Mouse (Mus musculus): ENCODE measurements around the gene Ccdc92. TPM values are rescaled to one million over a fixed set of nuclear protein-coding genes. Genes with fewer than 3 reads are reported as not detected.
A peak's percentile ranks its signal among the peaks of the same experiment; 100 is the strongest.

Gene Ccdc92
- polyA plus RNA-seq, 2 experiments = 0.14 to 0.38 TPM

- Histone ChIP-seq H3K4me3 (ENCODE audit: insufficient read depth in 1 of 2, low read depth in 2 of 2, low read length in 2 of 2) (no peak overlapping the region), H3K36me3 (replicated peaks; ENCODE audit: control insufficient read depth, insufficient read depth, low read depth) (no peaks in the 10 kb centered on the region), H3K9me3 (ENCODE audit: control insufficient read depth, low read length) (no peaks in the 10 kb centered on the region), H3K4me1 (replicated peaks; ENCODE audit: control insufficient read depth in 2 of 2, insufficient read depth in 2 of 2, low read length in 1 of 2) (peaks cover 5 to 8% of the 10 kb centered on the region in 2 experiments), H3K27ac (no peak overlapping the region), H3K27me3 (ENCODE audit: control insufficient read depth, insufficient read depth, low read length) (peaks cover 40% of the 10 kb centered on the region), H3K4me2 (ENCODE audit: low read depth) (no peak overlapping the region), H3K9ac (replicated peaks) (no peak overlapping the region)
- DNase-seq (ENCODE audit: low read depth in 3 of 3, low spot score in 3 of 3) (no peak), ATAC-seq (ENCODE audit: insufficient read depth) (no peak)
- 8% methylated on average over 5 of the region's 5 CpGs for WGBS (ENCODE audit: insufficient replicate concordance)
- TF ChIP-seq CTCF (IDR thresholded peaks at IDR 0.05; ENCODE audit: low read depth) (peak; percentile 56), EP300 (IDR thresholded peaks at IDR 0.05; ENCODE audit: low read depth) (no peak)
Measured at GRCm38 (mm10) chr5:124860013-124860412, 2.2 kb downstream of the Ccdc92 start.

- Histone ChIP-seq H3K4me1 (replicated peaks; ENCODE audit: control insufficient read depth in 2 of 2, insufficient read depth in 2 of 2, low read length in 1 of 2) (no peaks in the 10 kb centered on the region), H3K9me3 (ENCODE audit: control insufficient read depth, low read length) (no peaks in the 10 kb centered on the region), H3K9ac (replicated peaks) (no peak overlapping the region), H3K27ac (no peak overlapping the region), H3K4me3 (ENCODE audit: insufficient read depth in 1 of 2, low read depth in 2 of 2, low read length in 2 of 2) (no peak overlapping the region), H3K4me2 (ENCODE audit: low read depth) (no peak overlapping the region), H3K36me3 (replicated peaks; ENCODE audit: control insufficient read depth, insufficient read depth, low read depth) (no peaks in the 10 kb centered on the region), H3K27me3 (ENCODE audit: control insufficient read depth, insufficient read depth, low read length) (peaks cover 6% of the 10 kb centered on the region)
- ATAC-seq (ENCODE audit: insufficient read depth) = no peak
- WGBS (ENCODE audit: insufficient replicate concordance) = 41% methylated on average over 4 of the region's 4 CpGs
- TF ChIP-seq CTCF (IDR thresholded peaks at IDR 0.05; ENCODE audit: low read depth) (no peak), EP300 (IDR thresholded peaks at IDR 0.05; ENCODE audit: low read depth) (no peak)
- no peak for DNase-seq (ENCODE audit: low read depth in 3 of 3, low spot score in 3 of 3)
Measured at GRCm38 (mm10) chr5:124854202-124854601, 8.0 kb downstream of the Ccdc92 start.

- H3K9me3 ChIP-seq (ENCODE audit: control insufficient read depth, low read length) = no peaks in the 10 kb centered on the region
- no peak overlapping the region for H3K27ac ChIP-seq
- TF ChIP-seq EP300 (IDR thresholded peaks at IDR 0.05; ENCODE audit: low read depth) (no peak), CTCF (IDR thresholded peaks at IDR 0.05; ENCODE audit: low read depth) (no peak)
- ATAC-seq (ENCODE audit: insufficient read depth) = no peak
- WGBS (ENCODE audit: insufficient replicate concordance) = 65% methylated on average over 2 of the region's 2 CpGs
- no peak overlapping the region for H3K4me2 ChIP-seq (ENCODE audit: low read depth)
- no peaks in the 10 kb centered on the region for H3K36me3 ChIP-seq (replicated peaks; ENCODE audit: control insufficient read depth, insufficient read depth, low read depth)
- H3K4me1 ChIP-seq (replicated peaks; ENCODE audit: control insufficient read depth in 2 of 2, insufficient read depth in 2 of 2, low read length in 1 of 2) = no peaks in the 10 kb centered on the region
- H3K4me3 ChIP-seq (ENCODE audit: insufficient read depth in 1 of 2, low read depth in 2 of 2, low read length in 2 of 2) = no peak overlapping the region
- H3K9ac ChIP-seq (replicated peaks) = no peak overlapping the region
- H3K27me3 ChIP-seq (ENCODE audit: control insufficient read depth, insufficient read depth, low read length) = no peaks in the 10 kb centered on the region; the same call in 1 of the 2 replicates
- DNase-seq (ENCODE audit: low read depth in 3 of 3, low spot score in 3 of 3) = no peak
Measured at GRCm38 (mm10) chr5:124853079-124853478, 9.1 kb downstream of the Ccdc92 start.

- ATAC-seq (ENCODE audit: insufficient read depth) (no peak), DNase-seq (ENCODE audit: low read depth in 3 of 3, low spot score in 3 of 3) (no peak)
- Histone ChIP-seq H3K36me3 (replicated peaks; ENCODE audit: control insufficient read depth, insufficient read depth, low read depth) (no peaks in the 10 kb centered on the region), H3K27me3 (ENCODE audit: control insufficient read depth, insufficient read depth, low read length) (no peaks in the 10 kb centered on the region; the same call in 1 of the 2 replicates), H3K4me1 (replicated peaks; ENCODE audit: control insufficient read depth in 2 of 2, insufficient read depth in 2 of 2, low read length in 1 of 2) (no peaks in the 10 kb centered on the region), H3K9me3 (ENCODE audit: control insufficient read depth, low read length) (no peaks in the 10 kb centered on the region), H3K4me3 (ENCODE audit: insufficient read depth in 1 of 2, low read depth in 2 of 2, low read length in 2 of 2) (no peak overlapping the region), H3K27ac (no peak overlapping the region), H3K4me2 (ENCODE audit: low read depth) (no peak overlapping the region), H3K9ac (replicated peaks) (no peak overlapping the region)
- 30% methylated on average over 2 of the region's 2 CpGs for WGBS (ENCODE audit: insufficient replicate concordance)
- TF ChIP-seq EP300 (IDR thresholded peaks at IDR 0.05; ENCODE audit: low read depth) (no peak), CTCF (IDR thresholded peaks at IDR 0.05; ENCODE audit: low read depth) (no peak)
Measured at GRCm38 (mm10) chr5:124852294-124852693, 9.9 kb downstream of the Ccdc92 start.

- no peak for TF ChIP-seq EP300 (IDR thresholded peaks at IDR 0.05; ENCODE audit: low read depth)
- TF ChIP-seq CTCF (IDR thresholded peaks at IDR 0.05; ENCODE audit: low read depth) = no peak
- H3K27me3 ChIP-seq (ENCODE audit: control insufficient read depth, insufficient read depth, low read length) = no peaks in the 10 kb centered on the region; the same call in 1 of the 2 replicates
- H3K36me3 ChIP-seq (replicated peaks; ENCODE audit: control insufficient read depth, insufficient read depth, low read depth) = no peaks in the 10 kb centered on the region
- H3K9me3 ChIP-seq (ENCODE audit: control insufficient read depth, low read length) = no peaks in the 10 kb centered on the region
- WGBS (ENCODE audit: insufficient replicate concordance) = 46% methylated on average over 4 of the region's 4 CpGs
- DNase-seq (ENCODE audit: low read depth in 3 of 3, low spot score in 3 of 3) (no peak), ATAC-seq (ENCODE audit: insufficient read depth) (no peak)
- H3K4me3 ChIP-seq (ENCODE audit: insufficient read depth in 1 of 2, low read depth in 2 of 2, low read length in 2 of 2) = no peak overlapping the region
- no peak overlapping the region for H3K27ac ChIP-seq
- H3K4me2 ChIP-seq (ENCODE audit: low read depth) = no peak overlapping the region
- H3K4me1 ChIP-seq (replicated peaks; ENCODE audit: control insufficient read depth in 2 of 2, insufficient read depth in 2 of 2, low read length in 1 of 2) = no peaks in the 10 kb centered on the region
- H3K9ac ChIP-seq (replicated peaks) = no peak overlapping the region
Measured at GRCm38 (mm10) chr5:124851572-124851971, 10.7 kb downstream of the Ccdc92 start.
